Mouse (Mus musculus) CD4-positive naive resting alpha-beta T cell, adult 57 days (primary cell): ENCODE measurements around the gene Robo1. TPM values are rescaled to one million over a fixed set of nuclear protein-coding genes. Genes with fewer than 3 reads are reported as not detected.

Experiments used
- total RNA-seq: library from RNA; stranded (reverse); gene quantifications from one replicate; pipeline ENCODE4 v1.2.4, GENCODE M21; 2023

The Robo1 gene
- 0.27 TPM for total RNA-seq

DNA sequence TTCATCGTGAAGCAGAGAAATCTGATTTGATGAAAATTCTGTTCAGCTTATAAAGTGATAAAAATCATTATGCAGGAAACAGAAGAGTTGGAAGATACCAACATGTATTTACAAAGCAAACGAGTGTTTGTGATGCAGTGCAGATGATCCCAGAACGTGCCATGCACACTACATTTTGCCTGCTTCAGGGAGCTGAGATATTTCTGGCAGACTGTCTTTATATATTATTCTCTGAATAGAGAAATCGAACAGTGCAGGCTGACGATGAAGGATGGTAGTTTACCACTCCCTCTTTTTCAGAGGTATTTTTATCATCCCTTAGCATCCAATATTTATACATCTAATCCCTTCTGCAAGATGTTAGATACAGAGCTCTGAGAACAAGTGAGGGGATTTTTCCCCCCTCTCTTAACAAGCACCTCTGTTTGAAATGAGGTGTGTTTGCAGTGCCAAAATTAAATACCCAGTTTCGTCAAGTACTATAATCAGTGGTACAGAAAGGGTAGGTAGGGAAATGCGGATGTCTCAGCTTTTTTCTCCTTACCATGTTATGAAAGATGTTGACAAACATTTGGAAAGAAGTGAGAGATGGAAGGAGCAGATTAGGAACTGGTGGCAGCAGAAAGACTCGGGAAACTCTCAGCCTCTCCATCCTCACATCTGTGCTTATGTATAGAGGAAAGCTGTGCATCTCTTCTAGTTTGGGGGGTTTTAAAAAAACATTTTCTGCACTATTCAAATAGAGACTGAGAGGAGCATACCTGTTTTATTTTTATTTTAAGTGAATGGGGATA, at the start of gene Robo1:
Gene Robo1 (plus strand): TSS at position 770 of the 794 bp plus-strand sequence.

